Mouse (Mus musculus): ENCODE data around the gene Lsm14a. TPM values are rescaled to one million over a fixed set of nuclear protein-coding genes. Genes with fewer than 3 reads are reported as not detected.

Gene Lsm14a
- polyA plus RNA-seq, 1 experiment from 2014 or later = 118 TPM

GRCm38 (mm10) chr7:34296124-34296523 lies 97.0 kb downstream of the Lsm14a start:
- ATAC-seq = no peak
- no peak for TF ChIP-seq CTCF (IDR thresholded peaks at IDR 0.05)
- POLR2A ChIA-PET = no interaction called here
- in situ Hi-C loops (cut with MboI; ENCODE audit: low pct_unique_long_range_greater_than_20kb) = no loop called here
- no peak for DNase-seq (ENCODE audit: low read depth, low spot score)
- CTCF ChIA-PET = interaction anchor here (1.0 kb wide), 1 partner anchor 24 kb away, joined by 3 read pairs; no protein-coding TSS in a partner anchor
- H3K27me3 ChIP-seq = no peaks in the 10 kb centered on the region

Other genes with a start within 250 kb of the Lsm14a start
- gene Uba2, start 223.7 kb downstream of the Lsm14a start, polyA plus RNA-seq (2021) = 118 TPM
- gene Pdcd2l, start 196.7 kb downstream of the Lsm14a start, polyA plus RNA-seq (2021) = 26.6 TPM
- gene Gpi1, start 163.0 kb downstream of the Lsm14a start, polyA plus RNA-seq (2021) = 845 TPM
- gene Gm6096, start 142.3 kb downstream of the Lsm14a start, polyA plus RNA-seq (2021) = 0.24 TPM
- gene 4931406P16Rik, start 79.8 kb downstream of the Lsm14a start, polyA plus RNA-seq (2021) = 30.9 TPM